Mouse (Mus musculus) stomach, postnatal 0 days (tissue): ENCODE measurements around the gene Capn9. TPM values are rescaled to one million over a fixed set of nuclear protein-coding genes. Genes with fewer than 3 reads are reported as not detected.
A peak's percentile ranks its signal among the peaks of the same experiment; 100 is the strongest.

Source experiments
- ATAC-seq: fragments of 200-750 bp; cut with Nextera tagmentation; 2 replicates; pipeline ENCODE4 v1.8.0; 2017; ENCODE audit not compliant: low FRiP score, low TSS enrichment
- DNase-seq: peaks from one replicate; pipeline ENCODE4 v3.0.0-alpha.2; 2016; ENCODE audit warnings: low spot score
- H3K27ac ChIP-seq: fragments of 300-500 bp; sonication (generic); replicated peaks from 2 replicates; pipeline ENCODE4 v1.5.1; 2014; ENCODE audit warnings: mild to moderate bottlenecking, control low read depth
- H3K27me3 ChIP-seq: fragments of 300-500 bp; sonication (generic); 2 replicates; pipeline ENCODE4 v1.6.1; 2014; ENCODE audit warnings: low read length; ENCODE audit not compliant: control insufficient read depth, insufficient read depth
- H3K36me3 ChIP-seq: fragments of 300-500 bp; sonication (generic); 2 replicates; pipeline ENCODE4 v1.6.1; 2014; ENCODE audit warnings: low read length, mixed read lengths; ENCODE audit not compliant: control insufficient read depth, insufficient read depth
- H3K4me1 ChIP-seq: fragments of 300-500 bp; sonication (generic); replicated peaks from 2 replicates; pipeline ENCODE4 v1.6.1; 2014; ENCODE audit warnings: antibody characterized with exemption; ENCODE audit not compliant: control insufficient read depth, insufficient read depth
- H3K4me2 ChIP-seq: fragments of 300-500 bp; sonication (generic); replicated peaks from 2 replicates; pipeline ENCODE4 v1.6.1; 2014; ENCODE audit warnings: low read depth, mild to moderate bottlenecking, control low read depth, moderate library complexity
- H3K4me3 ChIP-seq: fragments of 300-500 bp; sonication (generic); 2 replicates; pipeline ENCODE4 v1.5.1; 2014; ENCODE audit warnings: low read depth, low read length, control low read depth
- H3K9ac ChIP-seq: fragments of 300-500 bp; sonication (generic); 2 replicates; pipeline ENCODE4 v1.6.1; 2014; ENCODE audit warnings: mild to moderate bottlenecking, low read length, control low read depth, mixed read lengths
- H3K9me3 ChIP-seq: fragments of 300-500 bp; sonication (generic); 2 replicates; pipeline ENCODE4 v1.6.1; 2016; ENCODE audit warnings: low read length; ENCODE audit not compliant: control insufficient read depth
- CTCF ChIP-seq: IDR thresholded peaks from 2 replicates; pipeline ENCODE4 v1.5.1; 2016; ENCODE audit warnings: antibody characterized with exemption, low read depth, mild to moderate bottlenecking, moderate library complexity
- EP300 ChIP-seq: optimal IDR thresholded peaks from 2 replicates; pipeline ENCODE3; 2016; ENCODE audit warnings: antibody characterized with exemption
- WGBS: fragments of 180-500 bp; shearing (Covaris S2); extraction: QIAGEN DNeasy Blood & Tissue Kit; methylation state at CpG from one replicate; pipeline ENCODE4 v1.1.7; 2014; 5-methylcytosine and 5-hydroxymethylcytosine counted together
- polyA plus RNA-seq: library from polyadenylated mRNA; unstranded; fragments of >200 nt; fragmentation: Nextera tagmentation; extraction: Ambion mirVana; gene quantifications from 2 replicates; pipeline ENCODE4 v1.2.1, GENCODE M21; 2015

Capn9 gene
- polyA plus RNA-seq, 1 experiment from 2014 or later: 12.8 TPM

GRCm38 (mm10) chr8:124634411-124635246 is 58.7 kb downstream of the Capn9 start:
- Histone ChIP-seq H3K4me1 (peaks cover 3% of the 10 kb centered on the region), H3K9ac (no peak overlapping the region), H3K4me3 (no peak overlapping the region), H3K27me3 (no peaks in the 10 kb centered on the region), H3K27ac (peak overlapping the region; percentile 13; the same call in 1 of the 2 replicates), H3K9me3 (no peaks in the 10 kb centered on the region), H3K36me3 (peaks cover 9% of the 10 kb centered on the region), H3K4me2 (no peak overlapping the region)
- TF ChIP-seq EP300 (no peak), CTCF (no peak)
- ATAC-seq (no peak), DNase-seq (no peak)
- WGBS: 75% methylated on average over 13 of the region's 13 CpGs

GRCm38 (mm10) chr8:124635247-124635502 is 59.3 kb downstream of the Capn9 start:
- H3K9ac ChIP-seq: no peak overlapping the region
- H3K9me3 ChIP-seq: no peaks in the 10 kb centered on the region
- peaks cover 3% of the 10 kb centered on the region for H3K4me1 ChIP-seq
- ATAC-seq (no peak), DNase-seq (no peak)
- H3K27ac ChIP-seq: no peak overlapping the region
- WGBS: 69% methylated on average over 8 of the region's 8 CpGs
- H3K36me3 ChIP-seq: peaks cover 11% of the 10 kb centered on the region
- H3K4me3 ChIP-seq: no peak overlapping the region
- no peaks in the 10 kb centered on the region for H3K27me3 ChIP-seq
- TF ChIP-seq EP300 (no peak), CTCF (no peak)
- H3K4me2 ChIP-seq: no peak overlapping the region

GRCm38 (mm10) chr8:124641599-124641998 is 65.7 kb downstream of the Capn9 start:
- Histone ChIP-seq H3K4me2 (no peak overlapping the region), H3K9ac (no peak overlapping the region), H3K9me3 (no peaks in the 10 kb centered on the region), H3K27ac (no peak overlapping the region), H3K27me3 (no peaks in the 10 kb centered on the region), H3K4me3 (no peak overlapping the region), H3K4me1 (peaks cover 7% of the 10 kb centered on the region), H3K36me3 (peaks cover 8% of the 10 kb centered on the region)
- ATAC-seq (no peak), DNase-seq (no peak)
- 84% methylated on average over 8 of the region's 8 CpGs for WGBS
- TF ChIP-seq EP300: no peak
- TF ChIP-seq CTCF: no peak

GRCm38 (mm10) chr8:124643540-124644339 is 67.8 kb downstream of the Capn9 start:
- H3K9me3 ChIP-seq: no peaks in the 10 kb centered on the region
- H3K9ac ChIP-seq: peak overlapping the region; percentile 18; the same call in 1 of the 2 replicates
- DNase-seq (peak; percentile 70), ATAC-seq (peak; percentile 73)
- TF ChIP-seq EP300: no peak
- H3K36me3 ChIP-seq: peaks cover 3% of the 10 kb centered on the region; the same call in 1 of the 2 replicates
- peaks cover 7% of the 10 kb centered on the region for H3K4me1 ChIP-seq
- peak overlapping the region; percentile 78 for H3K27ac ChIP-seq
- H3K27me3 ChIP-seq: no peaks in the 10 kb centered on the region
- H3K4me2 ChIP-seq: peak overlapping the region; percentile 36; the same call in 1 of the 2 replicates
- 32% methylated on average over 18 of the region's 18 CpGs for WGBS
- H3K4me3 ChIP-seq: no peak overlapping the region

- TF ChIP-seq EP300 (no peak), CTCF (no peak)
- peak; percentile 5; the same call in 1 of the 2 replicates for ATAC-seq
- no peak overlapping the region for H3K9ac ChIP-seq
Observed at GRCm38 (mm10) chr8:124648311-124648710, 72.4 kb downstream of the Capn9 start.

GRCm38 (mm10) chr8:124651776-124652175 is 75.9 kb downstream of the Capn9 start:
- H3K9me3 ChIP-seq: no peaks in the 10 kb centered on the region
- TF ChIP-seq EP300: no peak
- no peak for TF ChIP-seq CTCF
- no peak overlapping the region for H3K27ac ChIP-seq
- H3K4me3 ChIP-seq: no peak overlapping the region
- no peak overlapping the region for H3K9ac ChIP-seq
- H3K36me3 ChIP-seq: no peaks in the 10 kb centered on the region
- no peaks in the 10 kb centered on the region for H3K27me3 ChIP-seq
- DNase-seq (peak; percentile 58), ATAC-seq (peak; percentile 48; the same call in 1 of the 2 replicates)
- H3K4me1 ChIP-seq: peaks cover 9% of the 10 kb centered on the region
- H3K4me2 ChIP-seq: no peak overlapping the region
- WGBS: 82% methylated on average over 20 of the region's 20 CpGs

More at GRCm38 (mm10) chr8:124648311-124648710, 72.4 kb downstream of the Capn9 start:
- Histone ChIP-seq H3K27me3 (no peaks in the 10 kb centered on the region), H3K27ac (no peak overlapping the region), H3K4me3 (no peak overlapping the region), H3K4me1 (peaks cover 16% of the 10 kb centered on the region), H3K9me3 (no peaks in the 10 kb centered on the region), H3K36me3 (no peaks in the 10 kb centered on the region), H3K4me2 (no peak overlapping the region)
- DNase-seq: no peak
